ENCODE assay signal across 9 mouse cellular contexts in genomic region chr11:62757143-62757507, GRCm38 (mm10). TPM values are rescaled to one million over a fixed set of nuclear protein-coding genes. Genes with fewer than 3 reads are reported as not detected.
DNase-seq lines count a peak whose midpoint lies in the region; ATAC-seq and TF ChIP-seq lines count a peak whose summit lies in the region.
"Had no signal": no experiment of that assay in that cellular context is flagged by ENCODE, and none has a peak within 500 bp of the region (broad histone marks: within the 10 kb centered on the region; RNA-seq: fewer than 3 reads in every experiment).

No protein-coding gene starts in this region.

- no peak for TF ChIP-seq POLR2A in CH12.LX (IDR thresholded peaks at IDR 0.05; ENCODE audit: low read depth, low read length)
- no peak for TF ChIP-seq POLR2A in cerebellum, adult 2 months (IDR thresholded peaks at IDR 0.05; ENCODE audit: borderline replicate concordance, insufficient read depth, low read length)

- DNase-seq in heart, embryonic 10.5 days (ENCODE audit: low spot score): no peak
- no peak for DNase-seq in heart, adult 18-20 months
- no peak for DNase-seq in CH12.LX (ENCODE audit: extremely low read depth)
- DNase-seq in hindbrain, embryonic 11.5 days (ENCODE audit: low spot score): no peak
- no peak for DNase-seq in cerebellum, postnatal 10 days
- no peak for DNase-seq in cerebellum, adult 2 months
- DNase-seq in Muller cell, postnatal 12 days (ENCODE audit: inconsistent ontology term): no peak

- WGBS in heart, embryonic 10.5 days: 7% methylated on average over 7 of the region's 7 CpGs
- 10% methylated on average over 7 of the region's 7 CpGs for WGBS in hindbrain, embryonic 11.5 days
- WGBS in liver, embryonic 16.5 days (ENCODE audit: insufficient replicate concordance): 2% methylated on average over 7 of the region's 7 CpGs
- WGBS in cerebellum, adult 2 months: 5% methylated on average over 7 of the region's 7 CpGs

- peak overlapping the region; percentile 40 for H3K4me3 ChIP-seq in heart, embryonic 10.5 days
- peak overlapping the region in 1 of 3 experiments; percentile 11 for H3K4me3 ChIP-seq in CH12.LX (replicated peaks in 1 of 3; ENCODE audit: low read depth in 2 of 3, low read length in 2 of 3, poor library complexity in 1 of 3)
- 0 out of 2 replicates have a peak overlapping the region, but pooled peaks have one; percentile 1 for H3K4me3 ChIP-seq in hindbrain, embryonic 11.5 days (ENCODE audit: low read depth, low read length)
- H3K4me3 ChIP-seq in liver, embryonic 16.5 days (ENCODE audit: low read depth, low read length): no peak overlapping the region
- H3K4me3 ChIP-seq in cerebellum, adult 2 months (replicated peaks; ENCODE audit: insufficient read depth, low read depth, low read length): no peak overlapping the region

- no peak for TF ChIP-seq EP300 in CH12.LX (IDR thresholded peaks at IDR 0.05; ENCODE audit: low read length)

- ATAC-seq in hindbrain, embryonic 11.5 days (ENCODE audit: low FRiP score): peak; percentile 60
- no peak for ATAC-seq in liver, embryonic 16.5 days (ENCODE audit: low read depth)

- H3K4me1 ChIP-seq in heart, embryonic 10.5 days: peaks cover 15% of the 10 kb centered on the region
- H3K4me1 ChIP-seq in CH12.LX (ENCODE audit: control insufficient read depth in 1 of 2, insufficient read depth in 2 of 2): peaks cover 0 to 14% of the 10 kb centered on the region in 2 experiments; a peak in 3 of 4 replicates
- no peaks in the 10 kb centered on the region; the same call in 1 of the 2 replicates for H3K4me1 ChIP-seq in hindbrain, embryonic 11.5 days (replicated peaks; ENCODE audit: control insufficient read depth, insufficient read depth, low read length)
- H3K4me1 ChIP-seq in liver, embryonic 16.5 days (ENCODE audit: control insufficient read depth, low read depth, low read length): no peaks in the 10 kb centered on the region
- no peaks in the 10 kb centered on the region for H3K4me1 ChIP-seq in cerebellum, adult 2 months (ENCODE audit: control insufficient read depth, insufficient read depth, low read length)

- H3K9me3 ChIP-seq in heart, embryonic 10.5 days: no peaks in the 10 kb centered on the region
- H3K9me3 ChIP-seq in CH12.LX (replicated peaks; ENCODE audit: low read length): no peaks in the 10 kb centered on the region
- H3K9me3 ChIP-seq in hindbrain, embryonic 11.5 days (ENCODE audit: control insufficient read depth, low read length): no peaks in the 10 kb centered on the region
- no peaks in the 10 kb centered on the region for H3K9me3 ChIP-seq in liver, embryonic 16.5 days (replicated peaks; ENCODE audit: control insufficient read depth, low read length)

- TF ChIP-seq RAD21 in CH12.LX (IDR thresholded peaks at IDR 0.05; ENCODE audit: low read depth, low read length): no peak

- H3K9ac ChIP-seq in CH12.LX (ENCODE audit: insufficient read depth, low read depth): 0 out of 2 replicates have a peak overlapping the region, but pooled peaks have one; percentile 6
- H3K9ac ChIP-seq in hindbrain, embryonic 11.5 days (ENCODE audit: low read depth, low read length): no peak overlapping the region
- H3K9ac ChIP-seq in liver, embryonic 16.5 days (ENCODE audit: low read depth, low read length): no peak overlapping the region

- no peaks in the 10 kb centered on the region for H3K36me3 ChIP-seq in heart, embryonic 10.5 days
- H3K36me3 ChIP-seq in CH12.LX (replicated peaks in 1 of 2; ENCODE audit: control insufficient read depth in 1 of 2, insufficient read depth in 1 of 2, low read length in 1 of 2): no peaks in the 10 kb centered on the region
- no peaks in the 10 kb centered on the region for H3K36me3 ChIP-seq in hindbrain, embryonic 11.5 days (ENCODE audit: control insufficient read depth, insufficient read depth, low read length)
- H3K36me3 ChIP-seq in liver, embryonic 16.5 days (ENCODE audit: control insufficient read depth, insufficient read depth): no peaks in the 10 kb centered on the region

- TF ChIP-seq CTCF in CH12.LX (conservative IDR thresholded peaks at IDR 0.05 in 1 of 2, IDR thresholded peaks at IDR 0.05 in 1 of 2; ENCODE audit: low read depth in 2 of 2, low read length in 2 of 2): no peak; a peak in 1 of 4 replicates
- TF ChIP-seq CTCF in cerebellum, adult 2 months (IDR thresholded peaks at IDR 0.05; ENCODE audit: borderline replicate concordance, insufficient read depth, low read depth, low read length): no peak

- dilution Hi-C loops in CH12.LX (cut with MboI; ENCODE audit: extremely low pct_ligation_motif_present, extremely low pct_unique_long_range_greater_than_20kb, low sequenced_read_pairs): no loop called here

- in situ Hi-C loops in CH12.LX (cut with MboI; ENCODE audit: low pct_ligation_motif_present, low pct_unique_long_range_greater_than_20kb, low sequenced_read_pairs): loop anchor here (5.0 kb wide), 3 partner anchors 45 to 375 kb away; partner anchors contain the start of gene Fbxw10

- H3K4me2 ChIP-seq in CH12.LX (ENCODE audit: insufficient read depth, low read depth, poor library complexity, severe bottlenecking): peak overlapping the region; percentile 44
- H3K4me2 ChIP-seq in hindbrain, embryonic 11.5 days (replicated peaks; ENCODE audit: low read depth, low read length): peak overlapping the region; percentile 34
- peak overlapping the region; percentile 14; the same call in 1 of the 2 replicates for H3K4me2 ChIP-seq in liver, embryonic 16.5 days (ENCODE audit: low read depth, low read length)

- peaks cover 28% of the 10 kb centered on the region for H3K27me3 ChIP-seq in heart, embryonic 10.5 days (ENCODE audit: insufficient read depth, poor library complexity, severe bottlenecking)
- H3K27me3 ChIP-seq in CH12.LX (replicated peaks): peaks cover 24% of the 10 kb centered on the region
- H3K27me3 ChIP-seq in hindbrain, embryonic 11.5 days (ENCODE audit: control insufficient read depth, insufficient read depth, low read length): peaks cover 3% of the 10 kb centered on the region; the same call in 1 of the 2 replicates
- peaks cover 2% of the 10 kb centered on the region; the same call in 1 of the 2 replicates for H3K27me3 ChIP-seq in liver, embryonic 16.5 days (ENCODE audit: control insufficient read depth, insufficient read depth, low read depth, low read length)
- no peaks in the 10 kb centered on the region for H3K27me3 ChIP-seq in cerebellum, adult 2 months (ENCODE audit: control insufficient read depth, insufficient read depth, low read length)

- H3K79me2 ChIP-seq in CH12.LX (replicated peaks; ENCODE audit: control insufficient read depth, extremely low read depth, insufficient read depth, poor library complexity, severe bottlenecking): no peaks in the 10 kb centered on the region

- no peak overlapping the region for H3K27ac ChIP-seq in heart, embryonic 10.5 days
- H3K27ac ChIP-seq in CH12.LX (ENCODE audit: insufficient read depth, low read depth): no peak overlapping the region
- no peak overlapping the region for H3K27ac ChIP-seq in hindbrain, embryonic 11.5 days (ENCODE audit: low read depth, low read length)
- no peak overlapping the region for H3K27ac ChIP-seq in liver, embryonic 16.5 days (ENCODE audit: low read length)
- no peak overlapping the region for H3K27ac ChIP-seq in cerebellum, adult 2 months (ENCODE audit: insufficient read depth, low read length)

TF ChIP-seq in CH12.LX, 34 proteins besides CTCF, POLR2A, EP300 and RAD21:
- TF ChIP-seq ZMIZ1 (IDR thresholded peaks at IDR 0.05; ENCODE audit: low read depth, low read length): no peak
- no peak for TF ChIP-seq MAZ (IDR thresholded peaks at IDR 0.05; ENCODE audit: low read depth, low read length)
- TF ChIP-seq MXI1 (IDR thresholded peaks at IDR 0.05; ENCODE audit: low read depth, low read length): no peak
- TF ChIP-seq TBP (conservative IDR thresholded peaks at IDR 0.05; ENCODE audit: low read depth, low read length): 0 out of 2 replicates have a peak, but pooled peaks have one; percentile 2
- no peak for TF ChIP-seq ZKSCAN1 (IDR thresholded peaks at IDR 0.05; ENCODE audit: borderline replicate concordance, low read depth, low read length)

RNA-seq across cellular contexts. Expression of gene Gm10428, which starts 4.2 kb away (rescaled TPM):
- not detected in 2 replicates for polyA plus RNA-seq in heart, embryonic 10.5 days (2016; fragmentation: Nextera tagmentation; extraction: Ambion mirVana)
- not detected for total RNA-seq in heart, adult 18-20 months (2021)
- total RNA-seq in CH12.LX (2012; rRNA removed) (not detected in 2 replicates), CH12.LX (2014; rRNA removed) (not detected in 2 replicates)
- not detected in 2 replicates for polyA plus RNA-seq in CH12.LX (2012; ENCODE audit: insufficient read length, low read depth)
- polyA plus RNA-seq in hindbrain, embryonic 11.5 days (2014; fragmentation: Nextera tagmentation; extraction: Ambion mirVana): not detected in 2 replicates
- not detected in 2 replicates for polyA plus RNA-seq in liver, embryonic 16.5 days (2015; fragmentation: Nextera tagmentation; extraction: Ambion mirVana)
- polyA plus RNA-seq in cerebellum, adult 2 months (2012; rRNA removed): not detected in 2 replicates
- polyA plus RNA-seq: large intestine, adult 2 months had no signal

RNA-seq across cellular contexts. Expression of gene Zfp287, which starts 25.4 kb away (rescaled TPM):
- 6.7 and 8.0 TPM in 2 replicates for polyA plus RNA-seq in heart, embryonic 10.5 days (2016; fragmentation: Nextera tagmentation; extraction: Ambion mirVana)
- 1 to 10 TPM; 1.8 to 1.9 TPM for total RNA-seq in heart, adult 18-20 months (2021)
- 6.2 and 7.3 TPM in 2 replicates for total RNA-seq in CH12.LX (2012; rRNA removed)
- 4.6 and 4.8 TPM in 2 replicates for total RNA-seq in CH12.LX (2014; rRNA removed)
- polyA plus RNA-seq in CH12.LX (2012; ENCODE audit: insufficient read length, low read depth): 5.7 TPM in 2 replicates
- 14.0 and 15.1 TPM in 2 replicates for polyA plus RNA-seq in hindbrain, embryonic 11.5 days (2014; fragmentation: Nextera tagmentation; extraction: Ambion mirVana)
- polyA plus RNA-seq in liver, embryonic 16.5 days (2015; fragmentation: Nextera tagmentation; extraction: Ambion mirVana): 0.60 and 0.68 TPM in 2 replicates
- polyA plus RNA-seq in cerebellum, adult 2 months (2012; rRNA removed): 13.9 and 15.1 TPM in 2 replicates

RNA-seq across cellular contexts. Expression of gene Zfp286, which starts 32.1 kb away (rescaled TPM):
- 10.8 and 14.9 TPM in 2 replicates for polyA plus RNA-seq in heart, embryonic 10.5 days (2016; fragmentation: Nextera tagmentation; extraction: Ambion mirVana)
- total RNA-seq in heart, adult 18-20 months (2021): under 1 TPM; 0.40 to 0.85 TPM
- total RNA-seq in CH12.LX (2012; rRNA removed): not detected in 2 replicates
- total RNA-seq in CH12.LX (2014; rRNA removed): not detected in 2 replicates
- polyA plus RNA-seq in CH12.LX (2012; ENCODE audit: insufficient read length, low read depth): not detected in 2 replicates
- 27.4 and 31.1 TPM in 2 replicates for polyA plus RNA-seq in hindbrain, embryonic 11.5 days (2014; fragmentation: Nextera tagmentation; extraction: Ambion mirVana)
- polyA plus RNA-seq in liver, embryonic 16.5 days (2015; fragmentation: Nextera tagmentation; extraction: Ambion mirVana): 0.66 and 1.0 TPM in 2 replicates
- polyA plus RNA-seq in cerebellum, adult 2 months (2012; rRNA removed): 9.8 and 10.8 TPM in 2 replicates

Comparison
In these comparisons a context has a peak if more than half of its experiments do, and no peak if none do; other contexts are left out.
1. H3K4me3 ChIP-seq: peak in heart, embryonic 10.5 days (single experiment) and hindbrain, embryonic 11.5 days (single experiment); none in liver, embryonic 16.5 days (single experiment) and cerebellum, adult 2 months (single experiment).
2. Peak in every context shown above with its lines, with median percentiles within 50 percentile points of each other: H3K4me2 ChIP-seq.